In genomic region chr1:106714530-106714981, GRCm38 (mm10) we compare ENCODE assay signal across 8 mouse cellular contexts. TPM values are rescaled to one million over a fixed set of nuclear protein-coding genes. Genes with fewer than 3 reads are reported as not detected.
DNase-seq lines count a peak whose midpoint lies in the region; ATAC-seq and TF ChIP-seq lines count a peak whose summit lies in the region.

No protein-coding gene starts in this region.

- intact Hi-C loops in heart, adult 2 months (cut with DNase I), result loop anchor here (1.0 kb wide), 1 partner anchor 45 kb away; the partner anchor contains the start of gene Kdsr
- intact Hi-C loops in heart, postnatal 14 days (cut with DNase I), result loop anchor here (5.0 kb wide), 1 partner anchor 87 kb away; no protein-coding TSS in a partner anchor

- ATAC-seq in neural tube, embryonic 13.5 days (ENCODE audit: low read depth), result peak; percentile 78

- TF ChIP-seq CTCF in heart, adult 2 months (IDR thresholded peaks at IDR 0.05), result no peak

- peak overlapping the region; percentile 81 for H3K27ac ChIP-seq in heart, adult 2 months
- peak overlapping the region; percentile 97 for H3K27ac ChIP-seq in embryonic facial prominence, embryonic 10.5 days (replicated peaks)
- peak overlapping the region; percentile 97 for H3K27ac ChIP-seq in limb, embryonic 10.5 days
- H3K27ac ChIP-seq in neural tube, embryonic 13.5 days (replicated peaks), result peak overlapping the region; percentile 95

- no peaks in the 10 kb centered on the region for H3K79me2 ChIP-seq in heart, adult 2 months (replicated peaks; ENCODE audit: control insufficient read depth, insufficient read depth, low read length)

- TF ChIP-seq EP300 in heart, adult 2 months (IDR thresholded peaks at IDR 0.05; ENCODE audit: insufficient read depth, low read depth, low read length), result no peak

- peak overlapping the region; percentile 96 for H3K9ac ChIP-seq in heart, adult 2 months (ENCODE audit: low read depth, low read length)
- peak overlapping the region; percentile 93 for H3K9ac ChIP-seq in neural tube, embryonic 13.5 days

- WGBS in heart, adult 2 months, result 4% methylated on average over 21 of the region's 21 CpGs
- 6% methylated on average over 21 of the region's 21 CpGs for whole genome bisulfite sequencing in embryonic facial prominence, embryonic 10.5 days
- WGBS in limb, embryonic 10.5 days, result 6% methylated on average over 21 of the region's 21 CpGs
- 4% methylated on average over 19 of the region's 21 CpGs for WGBS in neural tube, embryonic 13.5 days

- no peaks in the 10 kb centered on the region for H3K9me3 ChIP-seq in embryonic facial prominence, embryonic 10.5 days
- no peaks in the 10 kb centered on the region for H3K9me3 ChIP-seq in limb, embryonic 10.5 days (replicated peaks)
- H3K9me3 ChIP-seq in neural tube, embryonic 13.5 days, result no peaks in the 10 kb centered on the region

- no peak for TF ChIP-seq POLR2A in heart, adult 2 months (IDR thresholded peaks at IDR 0.05; ENCODE audit: insufficient read depth, low read depth, low read length)

- H3K27me3 ChIP-seq in heart, adult 2 months (ENCODE audit: control insufficient read depth, insufficient read depth, low read length), result no peaks in the 10 kb centered on the region
- peaks cover 10% of the 10 kb centered on the region for H3K27me3 ChIP-seq in embryonic facial prominence, embryonic 10.5 days (replicated peaks; ENCODE audit: low read depth, poor library complexity, severe bottlenecking)
- H3K27me3 ChIP-seq in limb, embryonic 10.5 days (ENCODE audit: low read depth, poor library complexity, severe bottlenecking), result no peaks in the 10 kb centered on the region
- H3K27me3 ChIP-seq in neural tube, embryonic 13.5 days, result no peaks in the 10 kb centered on the region

- H3K4me2 ChIP-seq in neural tube, embryonic 13.5 days, result peak overlapping the region; percentile 98

- H3K36me3 ChIP-seq in heart, adult 2 months (ENCODE audit: control insufficient read depth, insufficient read depth, low read length), result peaks cover 2% of the 10 kb centered on the region; the same call in 1 of the 2 replicates
- no peaks in the 10 kb centered on the region for H3K36me3 ChIP-seq in embryonic facial prominence, embryonic 10.5 days (replicated peaks)
- H3K36me3 ChIP-seq in limb, embryonic 10.5 days, result no peaks in the 10 kb centered on the region
- no peaks in the 10 kb centered on the region for H3K36me3 ChIP-seq in neural tube, embryonic 13.5 days

- H3K4me3 ChIP-seq in heart, adult 2 months, result peak overlapping the region; percentile 91
- H3K4me3 ChIP-seq in embryonic facial prominence, embryonic 10.5 days, result peak overlapping the region; percentile 80
- H3K4me3 ChIP-seq in limb, embryonic 10.5 days, result peak overlapping the region; percentile 83
- peak overlapping the region; percentile 80 for H3K4me3 ChIP-seq in neural tube, embryonic 13.5 days

- DNase-seq in heart, adult 2 months, result no peak
- no peak for DNase-seq in heart, postnatal 14 days
- DNase-seq in 416B (ENCODE audit: low read depth), result peak; percentile 60
- DNase-seq in embryonic facial prominence, embryonic 10.5 days (ENCODE audit: low spot score), result no peak
- DNase-seq in limb, embryonic 10.5 days (ENCODE audit: low spot score), result peak; percentile 67
- no peak for DNase-seq in cerebellum, adult 11-12 months
- no peak for DNase-seq in urinary bladder, adult 18-20 months (ENCODE audit: low spot score in 2 of 2)

- peaks cover 3% of the 10 kb centered on the region for H3K4me1 ChIP-seq in heart, adult 2 months (ENCODE audit: control insufficient read depth, insufficient read depth, low read length)
- peaks cover 25% of the 10 kb centered on the region for H3K4me1 ChIP-seq in embryonic facial prominence, embryonic 10.5 days
- peaks cover 30% of the 10 kb centered on the region for H3K4me1 ChIP-seq in limb, embryonic 10.5 days
- peaks cover 36% of the 10 kb centered on the region for H3K4me1 ChIP-seq in neural tube, embryonic 13.5 days (replicated peaks)

RNA-seq across cellular contexts. Expression of gene Bcl2, which starts 0.5 kb away (rescaled TPM):
- 1 to 10 TPM; 3.5 to 5.0 TPM for total RNA-seq in heart, adult 2 months (2021)
- 1.3 and 1.9 TPM in 2 replicates for polyA plus RNA-seq in heart, adult 2 months (2012; rRNA removed)
- total RNA-seq in heart, postnatal 14 days (2021), result 1 to 10 TPM; 5.6 to 7.0 TPM
- 9.4 and 10.8 TPM in 2 replicates for polyA plus RNA-seq in embryonic facial prominence, embryonic 10.5 days (2016; fragmentation: Nextera tagmentation; extraction: Ambion mirVana)
- polyA plus RNA-seq in limb, embryonic 10.5 days (2016; fragmentation: Nextera tagmentation; extraction: Ambion mirVana), result 8.9 and 11.7 TPM in 2 replicates
- polyA plus RNA-seq in neural tube, embryonic 13.5 days (2015; fragmentation: Nextera tagmentation; extraction: Ambion mirVana), result 14.3 and 14.9 TPM in 2 replicates

RNA-seq across cellular contexts. Expression of gene Kdsr, which starts 45.0 kb away (rescaled TPM):
- total RNA-seq in heart, adult 2 months (2021), result 1 to 10 TPM; 5.9 to 6.2 TPM
- 2.6 and 3.1 TPM in 2 replicates for polyA plus RNA-seq in heart, adult 2 months (2012; rRNA removed)
- 1 to 10 TPM; 6.2 to 9.0 TPM for total RNA-seq in heart, postnatal 14 days (2021)
- polyA plus RNA-seq in embryonic facial prominence, embryonic 10.5 days (2016; fragmentation: Nextera tagmentation; extraction: Ambion mirVana), result 9.7 and 10.1 TPM in 2 replicates
- polyA plus RNA-seq in limb, embryonic 10.5 days (2016; fragmentation: Nextera tagmentation; extraction: Ambion mirVana), result 9.3 and 10.2 TPM in 2 replicates
- 10.9 and 11.3 TPM in 2 replicates for polyA plus RNA-seq in neural tube, embryonic 13.5 days (2015; fragmentation: Nextera tagmentation; extraction: Ambion mirVana)

Comparison
In these comparisons a context has a peak if more than half of its experiments do, and no peak if none do; other contexts are left out.
1. DNase-seq: peak in 416B (single experiment) and limb, embryonic 10.5 days (single experiment); none in heart, adult 2 months (0 of 2), heart, postnatal 14 days (0 of 2), embryonic facial prominence, embryonic 10.5 days (single experiment), cerebellum, adult 11-12 months (single experiment) and urinary bladder, adult 18-20 months (0 of 2).
2. Peak in every context shown above with its lines, with median percentiles within 50 percentile points of each other: H3K27ac ChIP-seq and H3K4me3 ChIP-seq.